Mouse (Mus musculus) kidney, embryonic 16.5 days (tissue): ENCODE data around the gene Zfp13. TPM values are rescaled to one million over a fixed set of nuclear protein-coding genes. Genes with fewer than 3 reads are reported as not detected.
"Not testable (repeated sequence)": the region's sequence is repeated elsewhere in the genome, so short reads cannot be mapped to it uniquely, and the experiment has no call there.

Experiments used
- ATAC-seq: fragments of 200-750 bp; cut with Nextera tagmentation; 2 replicates; pipeline ENCODE4 v1.8.0; 2017; ENCODE audit warnings: moderate TSS enrichment; ENCODE audit not compliant: low FRiP score, low TSS enrichment
- H3K27ac ChIP-seq: fragments of 300-500 bp; sonication (generic); 2 replicates; pipeline ENCODE4 v1.5.1; 2014; ENCODE audit warnings: low read length
- H3K27me3 ChIP-seq: fragments of 300-500 bp; sonication (generic); 2 replicates; pipeline ENCODE4 v1.6.1; 2014; ENCODE audit warnings: low read length, control low read depth, mixed read lengths; ENCODE audit not compliant: insufficient read depth
- H3K36me3 ChIP-seq: fragments of 300-500 bp; sonication (generic); 2 replicates; pipeline ENCODE4 v1.6.1; 2014; ENCODE audit warnings: low read length, control low read depth, mixed read lengths; ENCODE audit not compliant: insufficient read depth
- H3K4me1 ChIP-seq: fragments of 300-500 bp; sonication (generic); 2 replicates; pipeline ENCODE4 v1.6.1; 2014; ENCODE audit warnings: low read length, control low read depth, mixed read lengths; ENCODE audit not compliant: insufficient read depth
- H3K4me2 ChIP-seq: fragments of 300-500 bp; sonication (generic); replicated peaks from 2 replicates; pipeline ENCODE4 v1.6.1; 2014; ENCODE audit warnings: low read depth, low read length
- H3K4me3 ChIP-seq: fragments of 300-500 bp; sonication (generic); 2 replicates; pipeline ENCODE4 v1.5.1; 2014; ENCODE audit warnings: mild to moderate bottlenecking, low read length
- H3K9ac ChIP-seq: fragments of 300-500 bp; sonication (generic); replicated peaks from 2 replicates; pipeline ENCODE4 v1.6.1; 2014; ENCODE audit warnings: low read length
- H3K9me3 ChIP-seq: fragments of 300-500 bp; sonication (generic); 2 replicates; pipeline ENCODE4 v1.6.1; 2016; ENCODE audit warnings: low read length, control low read depth
- WGBS: fragments of 180-500 bp; shearing (Covaris S2); extraction: QIAGEN DNeasy Blood & Tissue Kit; methylation state at CpG from one replicate; pipeline ENCODE4 v1.1.7; 2014; 5-methylcytosine and 5-hydroxymethylcytosine counted together
- polyA plus RNA-seq: library from polyadenylated mRNA; unstranded; fragments of >200 nt; fragmentation: Nextera tagmentation; extraction: Ambion mirVana; gene quantifications from 2 replicates; pipeline ENCODE4 v1.2.1, GENCODE M21; 2015

The Zfp13 gene
- polyA plus RNA-seq, 1 experiment from 2014 or later = 19.3 TPM

DNA sequence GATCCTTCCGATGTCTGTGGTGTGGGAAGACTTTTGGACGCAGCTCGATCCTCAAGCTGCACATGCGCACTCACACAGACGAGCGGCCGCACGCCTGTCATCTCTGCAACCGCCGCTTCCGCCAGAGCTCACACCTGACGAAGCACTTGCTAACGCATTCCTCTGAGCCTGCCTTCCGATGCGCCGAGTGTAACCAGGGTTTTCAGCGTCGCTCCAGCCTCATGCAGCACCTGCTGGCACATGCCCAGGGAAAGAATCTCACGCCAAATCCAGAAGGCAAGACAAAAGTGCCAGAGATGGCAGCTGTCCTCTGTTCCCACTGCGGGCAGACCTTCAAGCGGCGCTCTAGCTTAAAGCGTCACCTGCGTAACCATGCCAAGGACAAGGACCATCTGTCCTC is 10.3 kb upstream of the Zfp13 start:
- Histone ChIP-seq H3K4me1 (no peaks in the 10 kb centered on the region), H3K9ac (no peak overlapping the region), H3K27ac (no peak overlapping the region), H3K4me2 (no peak overlapping the region), H3K4me3 (no peak overlapping the region), H3K36me3 (no peaks in the 10 kb centered on the region), H3K27me3 (no peaks in the 10 kb centered on the region), H3K9me3 (no peaks in the 10 kb centered on the region)
- ATAC-seq = no peak
- 93% methylated on average over 24 of the region's 24 CpGs for WGBS

DNA sequence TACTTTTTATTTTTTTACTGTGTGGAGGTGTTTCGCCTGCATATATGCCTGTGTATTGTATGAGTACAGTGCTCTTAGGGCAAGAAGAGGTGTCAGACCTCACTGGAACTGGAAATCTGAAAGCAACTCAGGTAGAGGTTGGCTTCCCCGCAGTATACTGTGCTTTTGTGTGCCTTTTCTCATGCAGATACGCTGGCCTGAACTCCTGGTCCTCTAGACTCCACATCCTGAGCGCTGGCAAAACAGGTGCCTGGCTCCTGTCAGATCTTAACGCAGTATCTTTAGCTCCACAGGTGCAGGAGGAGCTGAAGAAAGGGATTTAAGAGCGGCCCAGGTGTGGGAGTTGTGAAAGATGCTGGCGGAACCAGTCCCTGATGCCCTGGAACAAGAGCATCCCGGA is 5.9 kb upstream of the Zfp13 start:
- H3K9ac ChIP-seq = no peak overlapping the region
- 86% methylated on average over 8 of the region's 8 CpGs for WGBS
- H3K4me2 ChIP-seq = no peak overlapping the region
- H3K27me3 ChIP-seq = no peaks in the 10 kb centered on the region
- no peaks in the 10 kb centered on the region for H3K4me1 ChIP-seq
- ATAC-seq = no peak
- H3K4me3 ChIP-seq = no peak overlapping the region
- H3K27ac ChIP-seq = no peak overlapping the region
- no peaks in the 10 kb centered on the region for H3K36me3 ChIP-seq
- H3K9me3 ChIP-seq = no peaks in the 10 kb centered on the region

DNA sequence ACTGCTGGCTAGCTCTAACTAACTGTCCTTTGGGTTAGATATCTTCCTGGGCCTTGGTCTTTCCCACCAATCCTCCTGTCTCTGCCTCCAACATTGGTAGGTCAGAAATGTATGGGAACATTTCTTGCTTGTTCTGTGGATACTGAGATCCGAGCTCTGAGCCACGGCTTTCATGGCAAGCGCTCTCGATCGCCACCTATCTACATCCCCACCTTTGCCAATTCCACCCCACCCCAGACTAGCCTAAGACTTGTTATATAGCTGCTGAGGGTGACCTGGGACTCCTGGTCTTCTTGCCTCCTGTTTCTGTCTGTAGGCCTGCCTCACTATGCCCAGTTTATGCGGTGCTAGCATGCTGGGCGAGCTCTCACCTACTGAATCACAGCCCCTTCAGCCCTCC is 5.1 kb upstream of the Zfp13 start:
- Histone ChIP-seq H3K4me3 (no peak overlapping the region), H3K9ac (no peak overlapping the region), H3K27ac (no peak overlapping the region), H3K9me3 (no peaks in the 10 kb centered on the region), H3K36me3 (no peaks in the 10 kb centered on the region), H3K27me3 (no peaks in the 10 kb centered on the region), H3K4me2 (no peak overlapping the region), H3K4me1 (peaks cover 6% of the 10 kb centered on the region)
- no peak for ATAC-seq
- 87% methylated on average over 7 of the region's 7 CpGs for WGBS

DNA sequence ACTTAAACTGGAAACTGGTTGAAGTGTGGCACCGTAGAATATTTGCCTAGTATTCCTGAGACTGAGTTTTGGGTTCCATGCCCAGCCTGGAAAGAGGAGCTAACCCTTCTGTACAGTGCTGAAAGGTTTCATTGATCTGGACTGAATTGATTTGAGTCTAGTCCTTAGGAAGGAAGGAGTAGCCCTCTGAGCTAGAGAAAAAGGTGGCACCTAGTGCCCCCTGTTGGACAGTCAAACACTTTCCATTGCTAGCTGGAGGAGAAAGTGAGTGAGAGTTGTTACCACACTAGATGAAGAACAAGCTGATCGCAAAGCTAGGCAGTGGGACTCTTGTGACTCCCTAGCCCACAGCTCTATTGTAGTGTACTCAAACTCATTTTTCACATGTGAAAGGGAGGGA is 4.3 kb upstream of the Zfp13 start:
- Histone ChIP-seq H3K36me3 (no peaks in the 10 kb centered on the region), H3K9me3 (no peaks in the 10 kb centered on the region), H3K27me3 (no peaks in the 10 kb centered on the region), H3K4me1 (peaks cover 7% of the 10 kb centered on the region), H3K9ac (no peak overlapping the region), H3K27ac (no peak overlapping the region), H3K4me3 (no peak overlapping the region), H3K4me2 (no peak overlapping the region)
- WGBS = 72% methylated on average over 2 of the region's 2 CpGs
- ATAC-seq = no peak

DNA sequence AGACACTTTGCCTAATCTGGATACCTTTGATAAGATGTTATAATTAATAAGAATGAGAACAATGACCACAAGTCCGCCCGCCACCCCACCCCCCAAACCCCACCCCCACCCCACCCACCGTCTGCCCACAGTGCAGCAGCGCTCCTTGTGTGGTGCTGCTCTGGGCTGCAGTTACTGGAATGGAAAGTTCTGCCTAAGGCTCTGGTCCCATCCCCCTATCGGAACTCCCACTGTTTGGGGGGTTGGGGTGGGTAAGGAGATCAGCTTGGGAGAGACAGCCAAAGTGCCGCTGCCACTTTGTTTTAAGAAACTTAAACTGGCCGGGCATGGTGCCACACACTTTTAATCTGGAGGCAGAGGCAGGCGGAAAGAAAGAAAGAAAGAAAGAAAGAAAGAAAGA is 3.8 kb upstream of the Zfp13 start:
- no peaks in the 10 kb centered on the region for H3K36me3 ChIP-seq
- 34% methylated on average over 8 of the region's 8 CpGs for WGBS
- no peak overlapping the region for H3K4me2 ChIP-seq
- H3K4me3 ChIP-seq = no peak overlapping the region
- no peak overlapping the region for H3K27ac ChIP-seq
- H3K4me1 ChIP-seq = peaks cover 11% of the 10 kb centered on the region
- no peak overlapping the region for H3K9ac ChIP-seq
- H3K9me3 ChIP-seq = no peaks in the 10 kb centered on the region
- H3K27me3 ChIP-seq = no peaks in the 10 kb centered on the region
- ATAC-seq = no peak

DNA sequence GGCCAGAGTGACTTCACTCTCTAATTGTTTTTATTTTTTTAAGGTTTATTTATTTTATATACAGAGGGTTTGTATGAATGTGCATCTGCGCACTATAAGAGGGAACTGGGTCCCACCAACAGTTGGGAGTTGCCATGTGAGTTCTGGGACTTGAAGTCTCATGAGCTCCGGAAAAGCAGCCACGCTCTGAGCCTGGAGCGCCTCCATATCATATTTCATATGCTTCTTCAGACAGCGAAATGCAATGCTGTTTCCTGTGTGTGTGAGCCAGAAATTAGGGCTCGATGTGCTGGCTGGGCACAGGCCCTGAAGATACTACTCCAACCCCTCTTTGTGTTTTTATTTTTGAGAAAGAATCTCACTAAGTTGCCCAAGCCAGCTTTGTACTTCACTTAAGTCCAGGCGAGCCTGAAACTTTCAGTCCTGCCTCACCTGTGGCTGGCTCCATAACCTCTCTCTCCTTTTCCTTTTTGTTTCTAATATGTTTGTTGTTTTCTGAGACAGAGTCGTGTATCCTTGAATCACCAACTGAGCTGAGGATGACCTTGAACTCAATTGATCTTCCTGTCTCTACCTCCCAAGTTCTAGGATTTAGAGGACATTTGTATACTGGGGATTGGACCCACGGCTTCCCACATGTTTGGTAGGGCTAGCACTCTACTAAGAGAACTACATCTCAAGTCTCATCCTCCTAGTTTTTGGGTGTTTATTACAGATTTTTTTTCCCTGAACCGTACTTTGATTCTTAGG is 2.7 kb upstream of the Zfp13 start:
- Histone ChIP-seq H3K4me1 (peaks cover 11% of the 10 kb centered on the region), H3K9ac (no peak overlapping the region), H3K36me3 (no peaks in the 10 kb centered on the region), H3K27me3 (no peaks in the 10 kb centered on the region), H3K27ac (no peak overlapping the region; the same call in 1 of the 2 replicates), H3K4me3 (no peak overlapping the region), H3K4me2 (no peak overlapping the region), H3K9me3 (no peaks in the 10 kb centered on the region)
- no peak for ATAC-seq
- 39% methylated on average over 10 of the region's 10 CpGs for WGBS

DNA sequence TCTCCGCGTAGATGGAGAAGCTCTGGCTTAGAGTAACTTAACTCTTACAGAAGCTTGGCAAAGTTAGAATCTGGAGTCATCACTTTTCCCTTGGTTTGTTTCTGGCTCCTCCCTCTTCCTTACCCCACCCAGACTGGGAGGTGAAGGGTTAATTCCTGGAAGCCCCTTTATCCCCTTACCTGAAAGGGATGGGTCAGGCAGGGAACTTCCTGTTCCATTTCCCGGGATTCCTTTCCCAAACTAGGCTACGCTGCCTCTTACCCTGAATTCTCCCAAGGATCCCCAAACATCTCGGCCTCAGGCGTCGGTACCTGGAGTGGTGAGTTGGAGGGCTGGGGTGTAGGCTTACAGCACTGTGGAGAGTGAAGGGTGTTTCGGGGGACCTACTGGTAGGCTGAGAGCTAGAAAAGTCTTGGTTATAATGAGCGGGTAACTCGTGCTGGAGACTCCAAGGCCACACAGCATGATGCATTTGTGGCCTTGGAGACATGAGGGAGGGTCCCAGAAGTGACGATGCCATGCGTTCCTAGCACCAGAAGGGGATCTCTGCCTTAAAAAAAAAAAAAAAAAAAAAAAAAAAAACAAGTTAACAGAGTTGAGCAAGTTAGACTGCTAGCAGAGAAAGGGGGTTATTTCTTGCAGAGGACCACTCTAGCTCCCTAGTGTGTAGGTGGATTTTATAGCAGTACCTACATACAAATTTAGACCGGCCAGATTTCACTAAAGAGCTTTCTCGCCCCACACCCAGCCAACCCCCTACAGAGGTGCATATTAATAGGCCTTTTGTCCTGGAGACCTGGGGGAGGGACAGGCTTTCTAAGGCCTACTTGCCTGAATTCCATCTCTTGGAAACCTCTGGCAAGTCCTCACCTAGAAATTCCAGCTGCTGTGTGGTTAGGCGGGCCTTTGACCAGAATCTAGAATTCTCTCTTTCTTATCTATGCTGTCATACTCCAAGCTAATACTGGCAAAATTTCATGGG is 1.6 kb upstream of the Zfp13 start, which contains the start of gene Zscan10:
Gene Zscan10, plus strand, starts transcription at position 216 of the 982 bp plus-strand sequence.
- Histone ChIP-seq H3K9me3 (no peaks in the 10 kb centered on the region), H3K4me1 (peaks cover 11% of the 10 kb centered on the region), H3K27ac (peak within 1 kb of the TSS; percentile 91), H3K36me3 (no peaks in the 10 kb centered on the region), H3K4me2 (peak within 1 kb of the TSS; percentile 77), H3K27me3 (no peaks in the 10 kb centered on the region), H3K9ac (no peak within 1 kb of the TSS; the same call in 1 of the 2 replicates), H3K4me3 (no peak within 1 kb of the TSS)
- no peak for ATAC-seq
- WGBS = 61% methylated on average over 15 of the region's 15 CpGs

DNA sequence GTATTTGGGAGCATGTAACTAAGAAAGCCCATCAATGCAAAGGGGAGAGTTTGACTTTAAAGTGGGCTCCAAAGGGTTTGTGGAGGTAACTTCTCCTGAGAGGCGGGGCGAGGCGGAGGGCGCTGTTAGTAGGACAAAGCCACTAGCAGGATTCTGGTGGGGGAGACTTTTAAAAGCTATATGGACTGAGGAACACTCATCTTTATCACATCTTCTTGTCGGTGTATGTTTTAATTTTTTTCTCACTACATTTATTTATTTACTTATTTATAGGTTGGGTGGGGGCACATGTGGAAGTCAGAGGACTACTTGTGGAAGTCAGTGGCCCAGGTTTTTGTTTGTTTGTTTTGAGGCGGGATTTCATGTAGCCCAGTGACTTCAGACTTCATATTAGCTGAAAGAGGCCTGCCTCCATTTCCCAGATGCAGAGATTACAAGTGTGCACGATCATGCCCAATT is 347 bp upstream of the Zfp13 start:
- H3K9ac ChIP-seq = peak overlapping the region; percentile 67
- peak overlapping the region; percentile 77 for H3K4me2 ChIP-seq
- no peaks in the 10 kb centered on the region for H3K27me3 ChIP-seq
- H3K9me3 ChIP-seq = no peaks in the 10 kb centered on the region
- peak overlapping the region; percentile 45 for H3K4me3 ChIP-seq
- peaks cover 11% of the 10 kb centered on the region for H3K4me1 ChIP-seq
- 42% methylated on average over 7 of the region's 7 CpGs for WGBS
- H3K27ac ChIP-seq = peak overlapping the region; percentile 91
- no peak; the same call in 1 of the 2 replicates for ATAC-seq
- H3K36me3 ChIP-seq = no peaks in the 10 kb centered on the region

DNA sequence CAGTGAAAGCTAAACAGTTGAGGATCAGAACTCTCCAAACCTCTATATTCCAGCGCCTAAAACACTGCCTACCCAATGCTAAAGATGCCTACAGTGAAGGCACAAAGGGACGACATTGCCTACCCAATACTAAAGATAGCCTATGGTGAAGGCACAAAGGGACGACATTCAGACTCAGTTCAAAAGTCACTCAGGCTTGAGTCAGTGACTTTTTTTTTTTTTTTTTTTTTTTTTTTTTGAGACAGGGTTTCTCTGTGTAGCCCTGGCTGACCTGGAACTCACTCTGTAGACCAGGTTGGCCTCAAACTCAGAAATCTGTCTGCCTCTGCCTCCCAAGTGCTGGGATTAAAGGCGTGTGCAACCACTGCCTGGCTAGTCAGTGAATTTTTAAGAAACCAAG is 4.1 kb downstream of the Zfp13 start:
- H3K9ac ChIP-seq, H3K27me3 ChIP-seq, ATAC-seq, H3K36me3 ChIP-seq, H3K4me3 ChIP-seq, H3K9me3 ChIP-seq, H3K4me2 ChIP-seq, H3K27ac ChIP-seq: not testable (repeated sequence)
- peaks cover 14% of the 10 kb centered on the region for H3K4me1 ChIP-seq
- WGBS = 88% methylated on average over 4 of the region's 4 CpGs
